Mouse (Mus musculus) limb, embryonic 13.5 days (tissue): ENCODE measurements at regions not wholly inside any gene's neighbourhood (a gene's known extent, or its start where the extent isn't known, plus 50 kb on each side); places are given as distances from the start of the nearest gene placed in this dataset. TPM values are rescaled to one million over a fixed set of nuclear protein-coding genes. Genes with fewer than 3 reads are reported as not detected.

Experiments used
- ATAC-seq: fragments of 200-750 bp; cut with Nextera tagmentation; 2 replicates; pipeline ENCODE4 v1.8.0; 2017; ENCODE audit warnings: low read depth, moderate number of reproducible peaks, moderate TSS enrichment; ENCODE audit not compliant: low FRiP score
- H3K27ac ChIP-seq: fragments of 300-500 bp; sonication (generic); 2 replicates; pipeline ENCODE4 v1.5.1; 2015; ENCODE audit warnings: inconsistent platforms, mild to moderate bottlenecking, moderate library complexity
- H3K27me3 ChIP-seq: fragments of 300-500 bp; sonication (generic); 2 replicates; pipeline ENCODE4 v1.6.1; 2015; ENCODE audit warnings: mild to moderate bottlenecking, inconsistent platforms
- H3K36me3 ChIP-seq: fragments of 300-500 bp; sonication (generic); 2 replicates; pipeline ENCODE4 v1.6.1; 2015; ENCODE audit warnings: inconsistent platforms, mild to moderate bottlenecking, moderate library complexity
- H3K4me1 ChIP-seq: fragments of 300-500 bp; sonication (generic); 2 replicates; pipeline ENCODE4 v1.6.1; 2015; ENCODE audit warnings: inconsistent platforms
- H3K4me2 ChIP-seq: fragments of 300-500 bp; sonication (generic); replicated peaks from 2 replicates; pipeline ENCODE4 v1.6.1; 2015; ENCODE audit warnings: inconsistent platforms, mild to moderate bottlenecking, moderate library complexity
- H3K4me3 ChIP-seq: fragments of 300-500 bp; sonication (generic); 2 replicates; pipeline ENCODE4 v1.5.1; 2015; ENCODE audit warnings: moderate library complexity, mild to moderate bottlenecking, inconsistent platforms
- H3K9ac ChIP-seq: fragments of 300-500 bp; sonication (generic); 2 replicates; pipeline ENCODE4 v1.6.1; 2015; ENCODE audit warnings: mild to moderate bottlenecking, inconsistent platforms
- H3K9me3 ChIP-seq: fragments of 300-500 bp; sonication (generic); 2 replicates; pipeline ENCODE4 v1.6.1; 2016; ENCODE audit warnings: inconsistent platforms
- WGBS: fragments of 180-500 bp; shearing (Covaris S2); methylation state at CpG from one replicate; pipeline ENCODE4 v1.1.7; 2015; 5-methylcytosine and 5-hydroxymethylcytosine counted together
- microRNA-seq: library from miRNA; unstranded; fragments of <30 nt; microRNA quantifications from one replicate; pipeline ENCODE4, GENCODE M21; 2016

- Histone ChIP-seq H3K27me3 (no peaks in the 10 kb centered on the region), H3K4me1 (0 out of 2 replicates have a peak, but pooled peaks cover 6% of the 10 kb centered on the region), H3K4me2 (no peak overlapping the region), H3K27ac (no peak overlapping the region), H3K4me3 (no peak overlapping the region), H3K9ac (no peak overlapping the region), H3K9me3 (no peaks in the 10 kb centered on the region), H3K36me3 (no peaks in the 10 kb centered on the region)
- 44% methylated on average over 4 of the region's 4 CpGs for WGBS
- ATAC-seq, result peak; percentile 85
These were observed 92.7 kb upstream of the Meox2 start for GRCm38 (mm10) chr12:37015474-37016248.

GRCm38 (mm10) chr12:37047191-37047590 lies 61.1 kb upstream of the Meox2 start:
- no peaks in the 10 kb centered on the region for H3K36me3 ChIP-seq
- no peak for ATAC-seq

GRCm38 (mm10) chr12:37050596-37050995 lies 57.7 kb upstream of the Meox2 start:
- 10% methylated on average over 1 of the region's 1 CpGs for WGBS
- H3K27ac ChIP-seq, result no peak overlapping the region

More at GRCm38 (mm10) chr12:37047191-37047590, 61.1 kb upstream of the Meox2 start:
- 74% methylated on average over 3 of the region's 3 CpGs for WGBS
- Histone ChIP-seq H3K9me3 (no peaks in the 10 kb centered on the region), H3K4me3 (no peak overlapping the region), H3K9ac (no peak overlapping the region), H3K4me2 (no peak overlapping the region), H3K4me1 (no peaks in the 10 kb centered on the region), H3K27me3 (no peaks in the 10 kb centered on the region), H3K27ac (no peak overlapping the region)

GRCm38 (mm10) chr12:37057411-37057810 lies 50.9 kb upstream of the Meox2 start:
- Histone ChIP-seq H3K27ac (no peak overlapping the region), H3K36me3 (no peaks in the 10 kb centered on the region), H3K9me3 (no peaks in the 10 kb centered on the region), H3K4me2 (no peak overlapping the region), H3K4me1 (no peaks in the 10 kb centered on the region), H3K9ac (no peak overlapping the region), H3K27me3 (no peaks in the 10 kb centered on the region), H3K4me3 (no peak overlapping the region)
- ATAC-seq, result no peak
- 39% methylated on average over 3 of the region's 3 CpGs for WGBS

More at GRCm38 (mm10) chr12:37050596-37050995, 57.7 kb upstream of the Meox2 start:
- Histone ChIP-seq H3K9ac (no peak overlapping the region), H3K4me2 (no peak overlapping the region), H3K27me3 (no peaks in the 10 kb centered on the region), H3K36me3 (no peaks in the 10 kb centered on the region), H3K9me3 (no peaks in the 10 kb centered on the region), H3K4me1 (no peaks in the 10 kb centered on the region), H3K4me3 (no peak overlapping the region)
- no peak for ATAC-seq

Small RNA genes lying in the stretch of these regions (microRNA-seq; reads per million reads assigned to microRNA genes)
- gene Gm44326, result not detected
- gene Mir5099, result 112 reads per million, percentile 54 among the genes with 10 or more reads in this experiment
